Mouse (Mus musculus) spleen, postnatal 36 days (tissue): ENCODE data around the gene Phf2.
"Not testable (repeated sequence)": the region's sequence is repeated elsewhere in the genome, so short reads cannot be mapped to it uniquely, and the experiment has no call there.

Experiments
- DNase-seq, 2 experiments: peaks; one replicate each; pipeline ENCODE4 v3.0.0; 2022; ENCODE audit warnings: low spot score in 2 of 2, mixed read lengths in 1 of 2

The Phf2 gene

DNA sequence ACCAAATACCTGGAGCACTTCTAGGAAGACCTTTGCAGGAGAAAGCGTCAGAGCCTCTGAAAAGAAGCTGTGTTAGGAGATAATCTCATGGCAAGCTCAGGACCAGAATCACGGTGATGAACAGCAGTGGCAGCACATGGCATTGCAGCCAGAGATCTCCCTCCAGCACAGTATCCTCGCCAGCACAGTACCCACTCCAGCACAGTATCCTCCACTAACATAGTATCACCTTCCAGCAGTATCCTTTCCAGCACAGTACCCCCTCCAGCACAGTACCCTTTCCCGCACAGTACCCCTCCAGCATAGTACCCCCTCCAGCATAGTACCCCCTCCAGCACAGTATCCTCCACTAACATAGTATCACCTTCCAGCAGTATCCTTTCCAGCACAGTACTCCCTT is 61.3 kb downstream of the Phf2 start:
- not testable (repeated sequence) for DNase-seq

DNA sequence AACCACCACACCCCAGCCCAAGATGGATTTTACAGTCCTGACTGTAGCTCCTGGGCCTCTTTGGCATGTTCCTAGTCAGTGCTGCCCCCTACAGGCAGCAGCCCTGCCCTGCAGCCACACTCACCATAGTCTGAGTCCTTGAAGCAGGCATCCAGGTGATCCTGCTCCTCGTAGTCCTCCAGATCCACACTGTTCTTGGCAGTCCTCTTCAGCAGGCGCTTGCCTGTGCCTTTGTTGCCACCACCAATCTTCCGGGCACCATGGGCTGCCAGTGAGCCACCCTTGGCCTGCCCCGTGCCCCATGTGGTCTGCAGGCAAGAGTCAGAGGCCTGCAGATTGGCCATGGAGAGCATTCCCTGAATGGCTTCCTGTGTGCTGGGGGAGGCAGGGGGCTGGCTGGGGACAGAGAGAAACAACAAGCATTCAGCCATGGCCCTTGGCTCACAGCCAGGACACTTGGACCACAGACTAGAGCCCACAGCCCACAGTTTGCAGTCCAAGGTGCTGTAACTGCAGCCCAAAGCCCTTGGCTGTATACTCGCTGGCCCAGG is 63.4 kb downstream of the Phf2 start:
- no peak for DNase-seq

DNA sequence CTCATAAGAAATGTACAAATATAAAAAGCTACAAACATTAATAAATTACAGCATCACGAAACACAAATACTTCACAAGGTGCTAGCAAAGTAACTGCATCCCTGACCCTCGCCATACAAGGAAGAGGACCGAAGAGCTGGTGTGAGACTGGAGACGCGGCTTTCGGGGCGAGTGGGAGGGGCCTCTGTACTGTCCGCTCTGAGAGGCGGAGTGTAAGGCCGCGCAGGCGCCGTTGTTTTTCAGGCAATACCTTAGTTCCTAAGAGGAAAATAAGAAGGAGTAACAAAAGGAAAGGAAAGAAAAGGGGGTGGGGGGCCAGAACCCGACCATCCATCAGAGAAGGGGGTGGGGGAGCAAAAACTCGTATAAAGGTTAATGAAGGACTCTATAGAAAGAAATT is 68.7 kb downstream of the Phf2 start:
- DNase-seq = no peak

DNA sequence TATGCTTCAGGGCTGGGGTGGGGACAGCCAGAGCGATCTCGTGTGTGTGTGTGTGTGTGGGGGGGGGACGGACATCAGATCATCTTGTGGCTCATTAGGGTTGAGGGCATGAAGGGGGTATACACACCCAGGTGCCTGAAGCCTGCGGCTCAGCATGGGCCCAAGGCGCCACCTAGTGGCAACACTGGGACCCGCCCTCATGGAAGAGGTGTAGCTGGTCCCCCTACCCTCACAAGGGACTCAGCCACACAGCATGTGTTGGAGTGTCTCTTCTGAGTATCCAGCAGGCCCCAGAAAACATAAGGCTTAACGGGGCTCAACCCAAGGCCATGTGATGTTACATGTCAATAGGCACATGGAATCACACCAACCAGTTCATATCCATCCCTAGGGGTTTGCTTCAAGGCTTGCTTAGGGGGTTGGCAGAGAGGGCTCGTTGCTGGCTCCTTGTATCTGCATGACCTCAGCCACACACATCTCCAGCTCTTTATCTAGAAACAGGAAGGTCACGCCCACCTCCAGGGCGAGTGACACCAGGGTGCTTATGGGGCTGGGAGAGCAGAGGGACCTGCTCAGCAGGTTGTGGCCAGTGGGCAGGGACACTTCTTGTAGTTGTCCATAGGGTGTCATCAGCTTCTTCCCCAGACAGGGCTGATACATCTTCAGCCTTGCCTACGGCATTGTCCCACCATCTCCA is 69.9 kb downstream of the Phf2 start:
- DNase-seq = peak; percentile 26 to 32

DNA sequence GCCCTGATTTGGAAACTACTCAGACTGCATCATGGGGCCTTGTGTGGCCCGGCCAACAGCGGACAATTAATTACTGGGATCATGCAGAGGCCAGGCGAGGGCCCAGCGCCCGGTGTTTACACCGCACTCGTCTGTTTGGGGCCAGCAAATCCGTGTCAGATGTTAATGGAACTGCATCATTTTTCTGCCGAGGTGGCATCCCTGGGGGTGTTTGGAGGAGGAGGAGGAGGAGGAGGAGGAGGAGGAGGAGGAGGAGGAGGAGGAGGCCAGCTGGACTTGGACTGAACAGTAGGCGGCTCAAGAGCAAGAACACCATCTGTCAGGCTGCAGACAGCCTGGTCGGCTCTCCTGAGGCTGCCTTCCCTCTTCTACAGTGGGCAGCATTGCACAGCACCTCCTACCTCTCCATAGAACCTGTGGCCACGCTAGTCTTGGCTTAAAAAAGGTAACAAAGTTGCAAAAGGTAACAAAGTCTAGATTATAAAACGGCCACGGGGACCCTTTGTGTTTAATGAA is 72.6 kb downstream of the Phf2 start:
- DNase-seq = no peak

DNA sequence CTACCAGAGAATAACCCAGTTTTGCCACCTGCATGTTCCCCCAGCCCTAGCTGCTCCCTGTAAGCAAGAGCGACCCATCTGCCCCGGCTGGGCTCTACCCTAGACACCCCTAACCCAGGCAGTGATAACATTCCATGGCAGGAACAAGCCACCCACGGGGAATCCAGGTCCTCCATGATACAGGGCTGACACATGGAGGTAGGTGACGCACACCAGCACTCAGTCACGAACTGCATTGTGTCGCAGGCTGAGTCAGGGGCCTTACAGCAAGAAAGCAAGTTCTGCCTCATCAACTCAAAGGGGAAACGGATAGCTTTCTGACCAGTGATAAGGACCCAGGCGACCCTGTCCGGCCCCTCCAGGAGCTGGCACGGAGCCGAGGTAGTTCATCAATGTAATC is 74.0 kb downstream of the Phf2 start:
- no peak for DNase-seq

DNA sequence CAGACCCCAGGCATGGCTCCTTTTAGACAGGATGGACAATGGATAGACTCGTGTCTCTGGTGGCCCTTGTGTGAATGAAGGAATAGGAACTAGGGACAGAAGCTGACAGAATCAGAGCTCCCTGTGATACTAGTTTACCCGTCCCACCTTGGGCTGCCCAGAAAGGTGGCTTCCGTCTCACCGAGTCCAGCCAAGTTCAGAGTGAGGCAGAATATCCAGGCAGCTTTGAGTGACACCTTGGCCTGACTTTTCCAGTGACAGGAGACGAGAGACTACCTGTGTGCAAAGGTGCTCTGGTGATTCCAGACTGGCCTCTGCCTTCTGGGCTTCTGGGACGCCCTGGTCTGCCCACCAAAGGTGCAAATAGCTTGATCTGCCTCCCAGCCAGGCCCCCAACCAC is 75.2 kb downstream of the Phf2 start:
- no peak for DNase-seq

DNA sequence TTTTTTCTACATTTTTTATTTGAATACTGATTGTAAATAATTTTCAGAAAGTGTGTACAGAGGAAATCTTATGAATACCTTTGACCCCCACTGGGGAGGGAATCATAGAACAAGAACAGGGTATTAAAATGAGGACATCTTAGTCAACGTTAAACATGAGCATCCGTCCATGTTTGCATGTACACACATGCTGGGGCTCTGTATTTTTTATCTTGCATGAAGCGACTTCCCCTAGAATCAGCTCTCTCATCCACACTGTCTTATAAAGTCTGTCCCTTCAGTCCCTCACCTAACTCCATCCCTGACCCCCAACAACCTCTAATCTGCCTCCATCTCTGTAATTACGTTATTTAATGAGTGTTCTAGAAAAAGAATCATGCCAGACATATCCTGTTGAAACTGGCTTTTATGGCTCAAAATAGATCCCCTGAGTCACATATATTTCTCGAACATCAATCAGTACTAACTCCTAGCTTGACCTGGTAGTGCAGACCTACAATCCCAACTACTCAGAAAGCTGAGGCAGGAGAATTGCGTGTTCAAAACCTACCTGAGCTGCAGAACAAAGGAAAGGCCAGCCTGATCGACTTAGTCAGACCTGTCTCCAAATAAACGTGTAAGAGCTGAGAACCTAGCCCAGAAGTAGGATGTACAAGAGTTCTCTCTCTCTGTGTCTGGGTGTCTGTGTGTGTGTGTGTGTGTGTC is 86.2 kb downstream of the Phf2 start:
- no peak for DNase-seq

DNA sequence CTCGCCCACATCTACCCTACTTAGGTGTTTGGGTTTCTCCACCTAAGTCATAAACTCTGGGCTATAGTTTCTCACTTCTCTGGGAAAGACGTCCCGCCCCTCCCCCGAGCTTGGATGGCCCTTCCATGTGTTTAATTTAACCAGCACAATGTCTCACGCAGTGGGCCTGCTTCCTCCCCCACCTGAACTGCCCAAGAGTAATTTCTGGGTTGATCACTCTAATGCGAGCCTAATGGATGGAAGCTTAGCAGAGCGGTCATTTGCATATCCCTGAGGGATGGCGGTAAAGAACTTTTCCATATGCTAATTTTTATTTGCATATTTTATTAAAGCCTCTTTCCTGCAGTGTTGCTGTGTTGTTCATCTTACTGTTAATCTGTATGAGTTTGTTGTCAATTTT is 86.8 kb downstream of the Phf2 start:
- DNase-seq = no peak

DNA sequence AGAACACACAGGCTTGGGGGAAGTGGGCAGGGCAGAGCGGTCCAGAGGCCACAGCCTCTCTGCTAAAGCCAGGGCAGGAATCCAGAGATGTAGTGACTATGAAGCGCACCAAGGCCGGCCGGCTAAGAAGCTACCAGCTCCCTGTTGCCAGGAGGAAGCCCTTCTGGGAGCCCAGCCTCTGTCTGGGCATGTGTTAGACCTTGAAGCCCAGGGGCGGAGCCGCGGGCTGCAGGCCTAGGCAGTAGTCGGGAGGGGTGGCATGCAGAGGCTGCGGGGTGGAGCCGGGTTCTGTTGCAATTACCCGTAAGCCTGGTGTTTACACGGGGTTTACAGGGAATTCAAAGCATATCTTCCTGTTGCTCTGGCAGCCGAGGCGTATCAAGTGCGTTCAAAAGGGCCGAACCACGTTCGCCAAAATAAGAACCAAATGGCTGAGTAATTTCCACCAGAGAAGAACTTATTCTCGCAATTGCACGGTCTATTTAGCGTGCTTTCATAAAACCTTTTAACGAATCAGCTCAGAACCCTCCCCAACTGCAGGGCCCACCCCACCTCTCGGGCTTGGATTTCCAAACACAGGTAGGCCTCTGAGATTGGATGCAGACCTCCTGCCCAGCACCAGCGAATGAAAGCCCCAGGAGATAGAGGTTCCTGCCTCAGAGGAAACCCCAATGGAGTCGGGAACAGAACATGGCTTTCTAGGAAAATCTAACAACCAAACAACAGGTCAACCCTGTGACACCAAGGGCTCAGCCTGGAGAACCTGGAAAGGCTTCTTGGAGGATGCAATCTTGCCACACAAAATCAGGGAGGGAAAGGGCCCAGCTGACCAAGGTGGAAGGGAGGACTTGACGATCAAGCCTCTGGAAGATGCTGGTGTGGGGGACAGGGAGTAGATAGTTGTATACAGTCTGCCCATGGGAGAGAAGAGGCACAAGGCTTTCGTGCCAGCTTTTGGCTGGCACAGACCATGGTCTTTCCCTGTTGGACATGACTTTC is 87.9 kb downstream of the Phf2 start:
- DNase-seq = peak; percentile 9 to 16

DNA sequence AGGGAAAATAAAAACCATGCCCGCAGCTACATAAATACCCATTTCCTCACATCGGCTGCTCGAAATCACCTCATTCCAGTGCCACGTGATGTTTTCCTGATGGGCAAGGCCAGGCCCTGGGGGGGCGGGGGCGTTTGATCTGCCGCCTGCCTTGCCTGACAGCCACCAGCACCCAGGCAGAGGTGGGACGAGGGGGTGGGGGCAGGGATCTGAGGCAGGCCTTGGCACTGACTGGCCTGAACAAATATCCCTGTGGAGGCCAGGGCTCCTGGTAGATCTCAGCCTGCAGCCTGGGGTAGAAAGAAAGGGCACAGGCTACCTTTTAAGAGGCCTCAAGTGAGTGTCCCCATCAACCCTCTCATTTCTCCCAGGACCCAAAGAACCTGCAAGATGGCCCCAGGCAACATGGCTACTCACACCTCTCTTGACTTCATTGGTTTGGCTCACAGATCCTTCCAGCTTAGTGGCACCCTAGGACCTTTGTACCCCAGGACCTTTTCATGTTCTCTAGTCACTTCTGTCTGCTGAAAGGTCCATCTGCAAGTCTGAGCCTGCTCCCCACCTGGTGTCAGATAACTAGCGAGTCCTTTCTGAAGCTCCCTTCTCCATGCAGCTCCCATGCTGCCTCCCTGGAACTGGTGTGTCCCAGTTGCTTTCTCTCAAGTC is 90.4 kb downstream of the Phf2 start:
- no peak for DNase-seq

DNA sequence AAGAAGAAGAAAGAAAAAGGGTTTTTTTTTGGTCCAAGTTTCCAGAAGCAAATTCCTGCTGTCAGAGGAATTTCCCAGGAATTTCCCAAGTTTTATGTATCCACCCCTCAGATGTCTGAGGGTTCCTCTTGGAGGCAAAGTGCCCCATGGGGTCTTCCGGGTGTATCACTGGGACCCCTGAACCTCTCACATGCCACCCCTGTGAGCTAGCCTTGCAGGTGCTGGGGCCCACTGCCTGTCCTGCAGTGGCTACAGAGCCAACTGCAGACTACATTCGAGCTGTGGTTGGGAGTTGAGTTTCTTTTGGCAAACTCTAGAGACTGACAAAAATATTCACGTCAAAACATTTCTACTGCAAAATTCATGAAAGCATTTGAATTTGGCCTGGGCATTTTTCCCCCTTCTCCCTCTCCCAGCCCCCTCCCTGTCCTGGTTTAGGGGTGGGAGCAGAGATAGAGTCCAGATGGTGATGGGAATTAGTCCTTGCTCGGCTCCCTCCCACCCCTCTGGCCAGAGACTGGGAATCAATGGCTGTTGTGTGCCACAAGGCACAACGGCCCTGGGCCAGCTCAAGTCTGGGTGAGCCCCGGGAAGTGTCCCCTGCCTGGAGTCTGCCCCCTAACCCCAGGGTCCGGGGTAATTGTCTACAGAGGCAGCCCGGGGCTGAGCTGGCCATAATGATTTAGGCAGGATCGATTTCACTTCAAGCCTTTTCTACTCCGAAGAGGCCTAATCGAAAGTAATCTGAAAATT is 91.2 kb downstream of the Phf2 start:
- DNase-seq = no peak

DNA sequence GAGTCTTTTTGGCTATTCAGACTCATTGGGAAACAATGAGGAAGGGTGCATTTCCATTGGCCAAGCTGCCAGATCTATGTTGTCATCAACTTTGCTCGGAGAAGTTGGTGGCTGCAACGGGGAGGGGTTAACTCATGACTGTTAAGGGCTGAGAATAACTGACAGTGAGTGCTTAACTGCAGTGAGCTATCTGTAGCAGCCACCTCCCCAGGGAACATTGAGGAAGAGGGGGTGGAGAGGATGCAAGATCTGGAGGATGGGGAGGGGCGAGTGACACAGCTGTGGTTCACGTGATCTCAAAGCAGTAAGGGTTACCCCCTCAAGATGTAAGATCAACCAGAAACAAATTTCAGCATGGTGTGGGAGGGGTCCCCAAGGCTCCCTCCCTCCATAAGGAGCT is 92.8 kb downstream of the Phf2 start:
- peak; percentile 31 to 38 for DNase-seq

DNA sequence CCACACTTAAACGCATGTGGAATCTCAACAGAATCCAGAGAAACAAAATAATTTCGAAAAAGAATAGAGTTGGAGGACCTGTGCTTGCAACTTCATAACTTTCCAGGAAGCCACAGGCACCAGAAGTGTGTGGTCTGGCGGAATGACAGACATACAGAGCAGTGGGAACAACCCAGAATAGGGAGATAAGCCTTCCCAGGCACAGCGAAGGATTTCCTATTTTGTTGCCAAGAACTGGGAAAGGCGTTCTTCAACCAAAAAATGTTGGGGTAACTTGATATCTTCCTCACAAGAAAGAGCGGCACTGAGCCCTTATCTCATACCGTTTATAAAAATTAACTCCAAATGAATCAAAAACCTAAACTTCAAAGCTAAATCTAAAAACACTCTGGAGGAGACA is 96.4 kb downstream of the Phf2 start:
- no peak for DNase-seq

DNA sequence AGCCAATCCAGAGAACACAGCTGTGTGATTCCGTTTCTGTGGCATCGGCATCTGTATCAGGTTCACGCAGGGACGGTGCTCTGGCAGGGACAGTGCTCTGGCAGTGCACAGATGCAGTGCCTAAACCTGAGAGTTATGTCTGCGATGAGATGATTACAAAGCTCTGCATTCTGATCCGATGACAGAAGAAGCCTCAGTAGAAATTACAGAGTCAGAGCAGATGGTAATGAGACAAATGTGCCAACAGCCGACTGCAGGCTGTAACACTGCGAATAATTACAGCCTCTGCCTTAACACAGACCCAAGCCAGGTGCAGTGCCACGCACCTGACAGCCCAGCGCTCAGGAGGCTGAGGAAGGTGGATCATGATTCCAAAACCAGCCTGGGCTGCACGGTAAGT is 102.8 kb downstream of the Phf2 start:
- no peak for DNase-seq

DNA sequence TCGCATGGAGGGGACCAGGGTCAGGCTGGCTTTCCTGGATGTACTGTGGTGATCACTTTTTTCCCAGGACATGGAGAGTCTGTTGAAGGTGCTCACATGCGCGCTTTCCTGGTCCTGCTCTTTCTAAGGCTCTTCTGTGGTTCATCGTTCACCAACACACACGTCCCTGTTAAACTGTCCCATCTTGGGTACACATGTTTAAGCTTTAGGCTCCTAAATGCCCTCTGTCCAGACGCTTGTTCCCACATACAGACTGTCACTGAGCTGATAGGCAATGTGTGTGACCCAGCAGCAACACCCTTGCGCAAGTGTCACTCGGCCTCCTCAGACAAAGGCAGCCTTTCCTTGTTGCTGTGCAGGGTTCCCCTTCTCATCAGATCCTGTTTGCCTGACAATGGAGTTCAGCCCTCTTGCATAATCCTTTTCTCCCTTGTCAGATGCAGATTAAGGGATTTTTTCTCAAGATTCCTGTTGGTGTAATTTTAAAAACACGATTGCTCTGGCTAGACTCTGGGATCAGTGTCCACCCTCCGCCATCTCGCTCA is 107.1 kb downstream of the Phf2 start:
- no peak for DNase-seq

DNA sequence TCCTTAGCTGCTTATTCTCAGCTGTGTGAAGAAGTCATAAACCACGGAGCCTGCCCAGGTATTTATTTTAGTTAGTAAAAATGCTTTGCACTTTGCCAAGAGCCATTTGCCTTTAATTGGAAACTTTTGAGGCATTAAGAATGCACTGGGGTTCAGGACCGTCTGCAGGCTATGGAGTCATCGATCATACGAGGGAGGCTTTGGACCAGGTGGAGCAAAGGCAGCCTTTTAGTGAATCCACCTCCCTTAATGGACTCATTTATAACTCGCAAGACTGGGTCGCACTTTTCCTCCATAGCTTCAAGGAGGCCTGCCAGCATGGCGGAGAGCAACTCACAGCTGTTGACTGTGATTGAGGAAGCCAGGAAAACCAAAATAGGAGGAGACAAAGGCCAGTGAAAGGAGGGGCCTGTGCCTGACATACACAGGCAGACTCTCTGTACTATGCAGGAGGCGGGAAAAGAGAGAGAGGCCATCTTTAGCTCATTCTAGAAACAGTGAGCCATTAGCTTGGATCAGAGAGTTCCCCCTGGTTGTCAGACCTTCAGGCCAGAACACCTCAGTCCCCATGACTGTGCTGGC is 110.0 kb downstream of the Phf2 start:
- DNase-seq = no peak

DNA sequence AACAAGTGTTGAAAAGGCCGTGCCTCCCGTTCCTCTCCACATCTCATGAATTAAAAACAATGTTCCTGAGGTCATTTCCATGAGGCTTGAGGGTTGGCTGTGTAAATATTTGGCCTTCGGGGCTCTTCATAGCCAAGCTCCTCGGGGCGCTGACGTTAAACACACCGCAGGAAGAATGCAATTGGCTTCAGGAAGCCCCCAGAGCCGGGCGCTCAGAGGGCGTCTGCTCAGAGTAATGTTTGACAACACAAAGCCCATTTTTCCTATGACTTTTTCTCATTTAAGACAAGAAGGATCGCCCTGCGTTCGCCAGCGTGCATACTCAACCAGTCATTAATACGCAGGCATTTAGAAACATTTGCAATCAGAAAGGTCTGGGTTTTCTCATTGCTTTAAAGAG is 114.2 kb downstream of the Phf2 start:
- DNase-seq = no peak
